Mouse (Mus musculus) heart, embryonic 14.5 days (tissue): ENCODE results near the gene Prkag1. TPM values are rescaled to one million over a fixed set of nuclear protein-coding genes. Genes with fewer than 3 reads are reported as not detected.
A peak's percentile ranks its signal among the peaks of the same experiment; 100 is the strongest.

Experiments used
- ATAC-seq: fragments of 200-750 bp; cut with Nextera tagmentation; 2 replicates; pipeline ENCODE4 v1.8.0; 2017; ENCODE audit warnings: low read depth, moderate TSS enrichment; ENCODE audit not compliant: insufficient number of reproducible peaks, insufficient read depth, low FRiP score
- H3K27ac ChIP-seq, 2 experiments: fragments of 200-500 bp in 1 of 2; fragments of 300-500 bp in 1 of 2; sonication (generic) in 1 of 2; replicated peaks in 1 of 2; 2 replicates each; pipeline ENCODE4 v1.5.1; 2012 to 2014; ENCODE audit warnings: low read depth in 2 of 2, low read length in 2 of 2, control low read depth in 1 of 2, mild to moderate bottlenecking in 1 of 2, mixed read lengths in 1 of 2; ENCODE audit not compliant: control insufficient read depth in 1 of 2, insufficient read depth in 1 of 2
- H3K27me3 ChIP-seq: fragments of 300-500 bp; sonication (generic); 2 replicates; pipeline ENCODE4 v1.6.1; 2014; ENCODE audit warnings: mild to moderate bottlenecking, low read length, control low read depth; ENCODE audit not compliant: control insufficient read depth, insufficient read depth
- H3K36me3 ChIP-seq: fragments of 300-500 bp; sonication (generic); 2 replicates; pipeline ENCODE4 v1.6.1; 2014; ENCODE audit warnings: mild to moderate bottlenecking, control low read depth, low read length, mixed read lengths; ENCODE audit not compliant: control insufficient read depth, insufficient read depth
- H3K4me1 ChIP-seq, 2 experiments: fragments of 200-500 bp in 1 of 2; fragments of 300-500 bp in 1 of 2; sonication (generic) in 1 of 2; 2 replicates each; pipeline ENCODE4 v1.6.1; 2012 to 2014; ENCODE audit warnings: low read length in 2 of 2, control low read depth in 1 of 2, mixed read lengths in 1 of 2; ENCODE audit not compliant: control insufficient read depth in 2 of 2, insufficient read depth in 2 of 2
- H3K4me2 ChIP-seq: fragments of 300-500 bp; sonication (generic); 2 replicates; pipeline ENCODE4 v1.6.1; 2014; ENCODE audit warnings: mild to moderate bottlenecking, low read length
- H3K4me3 ChIP-seq, 2 experiments: fragments of 200-500 bp in 1 of 2; fragments of 300-500 bp in 1 of 2; sonication (generic) in 1 of 2; 2 replicates each; pipeline ENCODE4 v1.5.1; 2012 to 2014; ENCODE audit warnings: low read length in 2 of 2, mild to moderate bottlenecking in 2 of 2, control low read depth in 1 of 2, low read depth in 1 of 2, moderate library complexity in 1 of 2; ENCODE audit not compliant: control insufficient read depth in 1 of 2, insufficient read depth in 1 of 2
- H3K9ac ChIP-seq: fragments of 300-500 bp; sonication (generic); 2 replicates; pipeline ENCODE4 v1.6.1; 2014; ENCODE audit warnings: mild to moderate bottlenecking, low read length
- H3K9me3 ChIP-seq: fragments of 300-500 bp; sonication (generic); 2 replicates; pipeline ENCODE4 v1.6.1; 2016; ENCODE audit warnings: low read length, control low read depth; ENCODE audit not compliant: control insufficient read depth
- WGBS: fragments of 180-500 bp; shearing (Covaris S2); extraction: QIAGEN DNeasy Blood & Tissue Kit; methylation state at CpG from one replicate; pipeline ENCODE4 v1.1.7; 2014; 5-methylcytosine and 5-hydroxymethylcytosine counted together
- polyA plus RNA-seq: library from polyadenylated mRNA; unstranded; fragments of >200 nt; fragmentation: Nextera tagmentation; extraction: Ambion mirVana; gene quantifications from 2 replicates; pipeline ENCODE4 v1.2.1, GENCODE M21; 2014

The Prkag1 gene
- polyA plus RNA-seq, 1 experiment from 2014 or later, result 82.0 TPM

DNA sequence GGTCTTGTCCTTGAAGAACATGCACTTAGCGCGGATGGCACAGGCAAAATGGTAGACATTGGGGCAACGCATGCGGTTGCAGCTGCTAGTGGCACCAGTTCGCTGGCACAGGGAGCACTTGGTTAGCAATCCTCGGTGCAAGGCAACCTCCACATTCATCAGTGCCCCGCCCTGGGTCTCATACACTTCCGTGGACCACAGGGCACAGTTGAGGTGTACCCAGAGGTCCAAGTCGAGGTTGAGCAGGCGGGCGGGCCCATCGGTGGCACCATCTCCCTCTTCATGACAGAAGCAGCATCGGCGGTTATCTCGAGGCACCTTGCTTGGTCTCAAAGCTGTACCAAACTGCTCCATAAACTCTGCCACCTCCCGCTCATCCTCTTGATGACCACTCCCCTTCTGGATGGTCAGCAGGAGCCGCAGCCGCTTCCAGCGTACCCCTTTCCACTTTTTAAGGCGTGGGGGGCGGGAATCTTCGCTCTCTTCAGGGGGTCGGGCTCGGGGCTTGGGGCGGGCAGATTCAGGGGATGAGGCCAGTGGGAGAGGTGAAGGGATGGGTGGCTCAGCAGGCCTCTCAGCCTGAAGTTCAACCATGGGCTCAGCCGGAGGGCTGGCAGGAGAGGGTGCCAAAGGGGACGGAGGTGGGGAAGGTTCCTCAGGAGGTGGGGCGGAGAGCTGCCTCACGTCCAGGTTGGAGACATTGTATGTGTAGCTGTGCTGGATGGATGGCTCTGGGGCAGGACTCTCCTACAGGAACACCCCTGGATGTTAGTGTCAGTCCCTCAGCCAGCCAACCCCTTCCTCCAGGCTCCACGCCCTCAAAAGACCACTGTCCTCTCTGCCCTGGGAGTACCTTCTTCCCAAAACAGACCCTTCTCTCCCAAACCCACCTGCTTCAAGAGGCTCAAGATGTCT is 8.6 kb upstream of the Prkag1 start:
- Histone ChIP-seq H3K4me3 (no peak overlapping the region), H3K36me3 (peaks cover 100% of the 10 kb centered on the region), H3K27ac (no peak overlapping the region), H3K27me3 (no peaks in the 10 kb centered on the region), H3K4me2 (no peak overlapping the region), H3K9ac (no peak overlapping the region), H3K4me1 (peaks cover 4 to 6% of the 10 kb centered on the region in 2 experiments; a peak in 2 of 4 replicates), H3K9me3 (no peaks in the 10 kb centered on the region)
- no peak for ATAC-seq
- WGBS, result 94% methylated on average over 30 of the region's 30 CpGs

DNA sequence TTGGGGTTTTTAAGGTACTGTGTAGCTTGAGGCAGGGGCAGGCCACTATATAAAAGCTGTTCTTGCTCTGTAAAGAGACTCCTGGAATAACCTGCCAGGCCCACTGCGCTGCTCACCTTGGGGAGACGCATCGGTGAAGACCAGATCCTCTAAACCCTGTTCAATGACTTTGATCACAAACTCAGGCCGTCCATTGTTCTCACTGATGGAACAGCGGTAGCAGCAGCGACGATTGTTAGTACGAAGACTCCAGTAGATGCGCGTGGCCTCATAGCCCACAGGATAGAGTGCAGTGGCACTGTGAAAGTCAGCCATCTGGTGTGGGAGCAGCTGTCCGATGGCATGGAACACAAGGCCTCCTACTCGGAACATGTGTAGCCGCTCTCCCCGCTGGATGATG is 7.8 kb upstream of the Prkag1 start:
- 90% methylated on average over 14 of the region's 14 CpGs for WGBS
- ATAC-seq, result no peak
- peaks cover 100% of the 10 kb centered on the region for H3K36me3 ChIP-seq
- no peaks in the 10 kb centered on the region for H3K9me3 ChIP-seq
- no peaks in the 10 kb centered on the region for H3K27me3 ChIP-seq
- no peak overlapping the region for H3K27ac ChIP-seq
- H3K9ac ChIP-seq, result no peak overlapping the region
- no peak overlapping the region for H3K4me2 ChIP-seq
- no peak overlapping the region for H3K4me3 ChIP-seq
- peaks cover 4 to 6% of the 10 kb centered on the region in 2 experiments; a peak in 2 of 4 replicates for H3K4me1 ChIP-seq

DNA sequence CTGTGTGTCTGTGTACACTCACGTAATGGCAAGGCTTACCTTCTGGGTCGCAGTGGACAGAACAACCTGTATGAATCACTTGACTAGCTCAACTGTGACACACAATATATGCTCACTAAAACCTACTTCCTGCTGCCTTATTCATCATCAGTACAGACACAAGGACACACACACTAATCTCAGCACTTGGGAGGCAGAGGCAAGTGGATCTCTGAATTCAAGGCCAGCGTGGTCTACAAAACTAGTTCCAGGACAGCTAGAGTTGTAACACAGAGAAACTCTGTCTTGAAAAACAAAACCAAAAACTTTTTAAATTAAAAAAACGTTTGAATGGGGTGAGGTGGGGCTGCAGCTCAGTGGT is 6.4 kb upstream of the Prkag1 start:
- Histone ChIP-seq H3K9ac (no peak overlapping the region), H3K27me3 (no peaks in the 10 kb centered on the region), H3K27ac (no peak overlapping the region), H3K4me2 (no peak overlapping the region), H3K9me3 (no peaks in the 10 kb centered on the region), H3K36me3 (peaks cover 100% of the 10 kb centered on the region), H3K4me3 (no peak overlapping the region), H3K4me1 (peaks cover 4 to 8% of the 10 kb centered on the region in 2 experiments; a peak in 3 of 4 replicates)
- WGBS, result 76% methylated on average over 4 of the region's 4 CpGs
- ATAC-seq, result no peak

DNA sequence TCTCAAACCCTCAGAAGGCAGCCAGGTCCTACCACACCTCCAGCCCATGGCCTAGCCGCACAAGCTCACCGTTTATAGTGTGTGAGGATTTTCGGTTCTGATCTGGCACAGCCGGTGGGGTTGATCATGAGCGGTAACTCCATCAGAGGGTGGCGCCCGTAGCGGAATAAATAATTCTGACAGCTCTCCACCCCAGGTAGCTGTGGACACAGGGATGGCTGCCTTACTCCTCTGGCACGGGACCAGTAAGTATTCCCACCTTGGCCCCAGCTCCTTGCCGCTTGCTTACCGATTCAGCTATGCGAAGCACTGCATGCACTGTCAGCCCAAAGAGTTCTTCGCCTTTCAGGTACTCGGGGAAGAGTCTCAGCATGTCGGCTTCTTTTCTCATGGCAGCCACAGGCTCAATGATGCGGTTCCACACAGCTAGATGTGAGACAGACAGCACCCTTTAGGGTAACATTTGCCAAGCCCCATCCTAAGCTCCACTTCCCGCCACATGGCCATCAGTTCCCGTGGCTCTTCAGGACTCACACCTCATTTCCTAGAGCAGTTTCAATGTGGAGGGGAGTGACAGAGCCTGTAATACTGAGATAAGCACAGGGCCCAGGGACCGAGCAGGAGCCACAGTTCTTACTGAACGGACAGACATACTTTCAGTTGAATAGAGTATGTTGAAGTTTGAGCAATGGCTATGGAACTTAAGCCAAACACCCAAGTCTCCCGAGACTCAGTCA is 5.9 kb upstream of the Prkag1 start:
- Histone ChIP-seq H3K4me2 (no peak overlapping the region), H3K27ac (no peak overlapping the region), H3K4me1 (peaks cover 4 to 10% of the 10 kb centered on the region in 2 experiments; a peak in 3 of 4 replicates), H3K9me3 (no peaks in the 10 kb centered on the region), H3K36me3 (peaks cover 95% of the 10 kb centered on the region), H3K9ac (no peak overlapping the region), H3K4me3 (no peak overlapping the region), H3K27me3 (no peaks in the 10 kb centered on the region)
- WGBS, result 89% methylated on average over 21 of the region's 21 CpGs
- no peak for ATAC-seq

DNA sequence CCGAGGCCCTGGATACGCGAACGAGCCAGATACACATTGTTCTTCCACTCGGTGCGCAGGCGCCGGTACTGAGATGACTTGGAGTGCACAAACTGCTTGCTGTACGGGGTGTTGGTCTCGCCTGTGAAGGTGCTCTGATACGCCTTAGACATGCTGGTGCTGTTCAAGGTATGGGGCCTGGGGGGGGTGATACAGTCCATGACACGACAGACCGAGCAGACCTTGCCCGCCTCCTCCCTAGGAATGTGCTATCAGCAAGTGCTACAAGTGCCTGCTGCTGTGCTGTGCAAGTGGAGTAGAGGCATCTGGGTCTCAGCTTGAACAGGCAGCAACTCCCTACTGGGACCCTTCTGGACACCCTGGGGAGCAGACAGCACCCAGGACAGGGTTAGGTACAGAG is 4.0 kb upstream of the Prkag1 start:
- ATAC-seq, result no peak
- WGBS, result 66% methylated on average over 14 of the region's 14 CpGs
- H3K27ac ChIP-seq, result peak overlapping the region; percentile 9 to 33; a peak in 1 of 4 replicates

DNA sequence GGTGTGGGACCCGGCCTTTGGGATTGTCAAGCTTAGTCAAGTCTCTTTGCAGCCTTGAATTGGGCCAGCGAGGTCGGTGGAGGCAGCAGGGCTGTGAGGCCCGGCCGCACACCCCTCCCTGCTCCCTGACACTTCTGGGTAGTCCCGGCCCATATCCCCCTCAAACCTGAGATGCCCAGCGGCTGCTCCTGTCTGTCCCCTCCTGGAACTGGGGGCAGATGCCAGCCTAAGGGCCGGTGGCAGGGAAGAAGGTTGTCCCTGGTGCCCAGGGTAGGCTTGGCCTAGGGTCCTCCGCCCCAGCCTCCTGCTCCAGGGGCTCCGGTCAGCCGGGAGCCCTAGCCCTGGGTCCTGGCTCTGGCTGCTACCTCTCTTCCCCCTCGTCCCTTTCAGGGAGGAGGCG is 2.7 kb upstream of the Prkag1 start:
- no peak for ATAC-seq
- no peaks in the 10 kb centered on the region for H3K9me3 ChIP-seq
- no peak overlapping the region for H3K4me3 ChIP-seq
- H3K27me3 ChIP-seq, result no peaks in the 10 kb centered on the region
- peaks cover 10 to 16% of the 10 kb centered on the region in 2 experiments for H3K4me1 ChIP-seq
- no peak overlapping the region for H3K9ac ChIP-seq
- H3K4me2 ChIP-seq, result no peak overlapping the region
- H3K27ac ChIP-seq, result no peak overlapping the region
- 86% methylated on average over 13 of the region's 13 CpGs for WGBS
- peaks cover 64% of the 10 kb centered on the region for H3K36me3 ChIP-seq

More for the DNA sequence above, 4.0 kb upstream of the Prkag1 start:
- H3K9me3 ChIP-seq, result no peaks in the 10 kb centered on the region
- no peak overlapping the region for H3K4me3 ChIP-seq
- H3K4me2 ChIP-seq, result no peak overlapping the region
- H3K27me3 ChIP-seq, result no peaks in the 10 kb centered on the region
- peaks cover 76% of the 10 kb centered on the region for H3K36me3 ChIP-seq
- H3K9ac ChIP-seq, result peak overlapping the region; percentile 32; the same call in 1 of the 2 replicates
- H3K4me1 ChIP-seq, result peaks cover 6 to 10% of the 10 kb centered on the region in 2 experiments; a peak in 3 of 4 replicates

DNA sequence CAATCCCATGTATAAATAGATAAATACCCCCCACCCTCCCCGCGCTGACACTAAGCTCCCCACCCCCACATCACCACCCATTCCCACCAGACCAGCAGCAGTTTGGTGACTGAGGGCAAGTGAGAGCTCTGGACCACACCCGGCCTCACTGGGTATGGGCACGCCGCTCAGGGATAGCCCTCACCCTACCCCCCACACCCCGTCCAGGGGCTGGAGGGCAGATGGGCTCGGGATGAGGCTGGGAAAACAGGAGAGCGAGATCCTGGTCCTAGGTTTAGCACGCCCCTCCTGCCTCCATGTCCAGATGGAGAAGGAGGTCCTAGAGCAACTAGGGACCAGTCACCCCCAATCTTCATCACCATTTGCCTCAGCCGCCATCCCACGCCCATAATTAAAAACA is 2.0 kb upstream of the Prkag1 start:
- no peak for ATAC-seq
- Histone ChIP-seq H3K4me2 (no peak overlapping the region), H3K27ac (no peak overlapping the region), H3K9me3 (no peaks in the 10 kb centered on the region), H3K9ac (no peak overlapping the region), H3K27me3 (no peaks in the 10 kb centered on the region), H3K4me3 (no peak overlapping the region), H3K36me3 (peaks cover 56% of the 10 kb centered on the region), H3K4me1 (peaks cover 10 to 16% of the 10 kb centered on the region in 2 experiments)
- WGBS, result 85% methylated on average over 11 of the region's 11 CpGs
